Mouse (Mus musculus): ENCODE results near the gene Zfp213. TPM values are rescaled to one million over a fixed set of nuclear protein-coding genes. Genes with fewer than 3 reads are reported as not detected.

The Zfp213 gene
- polyA plus RNA-seq, 1 experiment from 2014 or later: 18.2 TPM

- Histone ChIP-seq H3K36me3 (peaks cover 7% of the 10 kb centered on the region; the same call in 1 of the 2 replicates), H3K27ac (peak overlapping the region; percentile 88), H3K4me2 (peak overlapping the region; percentile 68), H3K27me3 (no peaks in the 10 kb centered on the region), H3K4me1 (peaks cover 17% of the 10 kb centered on the region), H3K4me3 (peak overlapping the region; percentile 66), H3K9me3 (no peaks in the 10 kb centered on the region), H3K9ac (peak overlapping the region; percentile 57)
- peak; percentile 76 for ATAC-seq (ENCODE audit: insufficient number of reproducible peaks, low FRiP score, low TSS enrichment, low read depth)
- WGBS: under 1% methylated on average over 22 of the region's 22 CpGs
Measured at GRCm38 (mm10) chr17:23550188-23550791, 13.7 kb downstream of the Zfp213 start.

DNA sequence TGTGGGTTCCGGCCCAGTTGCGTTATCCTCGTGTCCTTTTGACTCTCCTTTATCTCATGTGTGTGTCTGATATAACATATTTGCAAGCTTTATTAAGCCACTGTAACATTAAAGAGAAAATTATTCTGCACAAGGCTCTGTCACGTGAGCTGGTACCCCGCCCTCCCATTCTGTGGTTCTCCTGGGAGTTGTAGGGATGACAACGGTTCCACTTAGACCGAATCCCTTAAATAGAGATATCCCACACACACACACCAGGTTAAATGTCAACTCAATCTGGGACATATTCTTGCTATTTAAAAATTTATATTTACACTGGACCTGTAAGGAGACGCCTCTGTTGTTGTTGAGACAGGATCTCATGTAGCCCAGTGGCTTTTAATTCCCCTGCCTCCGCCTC is 14.6 kb downstream of the Zfp213 start:
- WGBS: 7% methylated on average over 9 of the region's 9 CpGs
- ATAC-seq (ENCODE audit: insufficient number of reproducible peaks, low FRiP score, low TSS enrichment, low read depth): no peak
- peak overlapping the region; percentile 68 for H3K4me2 ChIP-seq
- H3K4me1 ChIP-seq: peaks cover 17% of the 10 kb centered on the region
- no peaks in the 10 kb centered on the region for H3K36me3 ChIP-seq
- H3K4me3 ChIP-seq: peak overlapping the region; percentile 66
- H3K9ac ChIP-seq: no peak overlapping the region
- H3K27ac ChIP-seq: no peak overlapping the region
- no peaks in the 10 kb centered on the region for H3K9me3 ChIP-seq
- no peaks in the 10 kb centered on the region for H3K27me3 ChIP-seq

DNA sequence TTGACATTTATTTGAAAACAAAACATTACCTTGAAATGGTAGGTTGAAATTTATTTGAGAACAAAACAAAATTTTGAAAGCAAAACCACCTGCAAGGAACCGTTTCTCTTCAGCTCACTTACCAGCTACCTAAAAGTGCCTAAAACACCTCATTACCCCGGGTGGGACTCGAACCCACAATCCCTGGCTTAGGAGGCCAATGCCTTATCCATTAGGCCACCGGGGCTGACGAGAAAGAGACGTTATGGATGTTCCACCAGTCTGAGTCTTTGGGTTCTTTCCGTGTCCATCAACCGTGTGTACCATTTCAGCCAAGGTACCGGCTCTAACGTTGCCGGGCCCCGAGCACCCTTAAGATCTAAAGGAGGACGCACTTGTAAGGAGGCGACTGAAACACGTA is 15.4 kb downstream of the Zfp213 start:
- ATAC-seq (ENCODE audit: insufficient number of reproducible peaks, low FRiP score, low TSS enrichment, low read depth): 0 out of 2 replicates have a peak, but pooled peaks have one; percentile 8

DNA sequence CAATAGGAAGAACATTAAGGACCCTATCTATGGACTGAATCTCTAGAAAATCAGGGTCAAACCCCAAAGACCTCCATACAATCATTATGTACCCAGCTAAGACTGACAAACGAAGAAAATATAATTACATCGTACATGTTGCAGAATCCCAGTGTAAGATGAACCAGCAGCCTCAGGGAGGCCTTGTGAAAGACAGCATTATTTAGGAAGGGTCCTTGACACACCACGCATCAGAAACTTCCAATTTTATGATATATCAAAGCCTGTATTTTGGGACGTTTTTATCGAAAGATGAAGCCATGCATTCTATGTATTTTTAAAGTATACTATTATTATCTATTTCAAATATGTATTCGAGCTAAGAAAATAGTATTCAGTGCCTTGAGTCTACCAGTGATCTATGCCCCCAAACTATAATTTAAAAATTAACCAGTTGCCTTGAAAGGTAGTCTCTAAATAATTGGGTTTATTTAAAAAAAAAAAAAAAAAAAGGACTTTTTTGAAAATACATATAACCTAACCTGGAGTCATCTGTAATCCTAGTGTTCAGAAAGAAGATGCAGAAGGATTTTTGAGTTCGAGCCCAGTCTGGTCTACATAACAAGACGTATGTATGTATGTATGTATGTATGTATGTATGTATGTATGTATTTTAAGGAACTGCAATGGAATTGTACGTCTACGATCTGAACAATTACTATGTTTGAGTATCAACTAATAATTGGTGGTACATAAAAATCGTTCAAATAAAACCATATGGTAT is 16.2 kb downstream of the Zfp213 start:
- no peaks in the 10 kb centered on the region for H3K27me3 ChIP-seq
- no peak for ATAC-seq (ENCODE audit: insufficient number of reproducible peaks, low FRiP score, low TSS enrichment, low read depth)
- peak overlapping the region; percentile 45; the same call in 1 of the 2 replicates for H3K4me2 ChIP-seq
- no peak overlapping the region for H3K9ac ChIP-seq
- no peaks in the 10 kb centered on the region for H3K36me3 ChIP-seq
- H3K4me1 ChIP-seq: peaks cover 17% of the 10 kb centered on the region
- H3K27ac ChIP-seq: no peak overlapping the region
- H3K9me3 ChIP-seq: no peaks in the 10 kb centered on the region
- WGBS: 51% methylated on average over 11 of the region's 11 CpGs
- peak overlapping the region; percentile 69; the same call in 1 of the 2 replicates for H3K4me3 ChIP-seq

More for the DNA sequence above, 15.4 kb downstream of the Zfp213 start:
- Histone ChIP-seq H3K4me2 (peak overlapping the region; percentile 68), H3K27ac (no peak overlapping the region), H3K9ac (no peak overlapping the region), H3K4me3 (peak overlapping the region; percentile 66), H3K36me3 (no peaks in the 10 kb centered on the region), H3K4me1 (peaks cover 17% of the 10 kb centered on the region), H3K9me3 (no peaks in the 10 kb centered on the region), H3K27me3 (no peaks in the 10 kb centered on the region)
- WGBS: under 1% methylated on average over 15 of the region's 15 CpGs

DNA sequence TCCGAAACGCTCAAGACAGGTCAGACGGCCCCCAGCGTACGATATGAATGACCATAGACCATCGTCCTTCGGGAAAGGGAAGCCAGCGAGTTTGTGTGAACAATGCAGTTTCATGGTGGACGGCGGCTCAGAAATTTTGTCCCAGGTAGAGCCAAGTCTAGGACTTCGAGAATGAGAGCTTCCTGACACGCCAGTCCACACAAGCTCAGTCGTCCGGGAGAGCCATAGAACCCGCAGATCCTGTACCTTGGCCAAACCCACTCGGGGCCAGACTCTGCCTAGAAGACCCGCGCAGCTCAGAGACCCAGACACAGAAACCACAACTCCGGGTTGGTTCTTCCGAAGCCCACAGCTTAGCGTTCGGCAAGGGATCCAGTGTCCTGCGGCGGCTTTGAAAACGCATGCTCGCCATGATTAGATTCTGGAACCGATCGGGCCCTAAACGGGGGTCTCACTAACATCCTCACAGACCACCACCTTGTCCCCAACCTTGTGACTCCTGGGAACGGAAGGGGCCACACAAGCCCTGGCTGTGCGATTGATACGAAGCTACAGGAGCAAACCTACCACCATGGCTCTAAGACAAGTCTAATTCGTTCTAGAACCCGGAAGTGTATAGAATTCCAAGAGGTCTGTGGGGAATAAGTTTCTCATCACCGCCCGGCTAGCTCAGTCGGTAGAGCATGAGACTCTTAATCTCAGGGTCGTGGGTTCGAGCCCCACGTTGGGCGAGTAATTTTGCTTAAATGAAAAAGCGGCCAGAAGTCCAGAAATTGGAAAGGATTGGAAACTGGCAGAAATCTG is 17.1 kb downstream of the Zfp213 start:
- Histone ChIP-seq H3K9me3 (no peaks in the 10 kb centered on the region), H3K27me3 (no peaks in the 10 kb centered on the region; the same call in 1 of the 2 replicates), H3K4me1 (peaks cover 22% of the 10 kb centered on the region), H3K4me3 (peak overlapping the region; percentile 69), H3K36me3 (no peaks in the 10 kb centered on the region), H3K9ac (peak overlapping the region; percentile 66), H3K27ac (peak overlapping the region; percentile 90), H3K4me2 (peak overlapping the region; percentile 45)
- WGBS: 1% methylated on average over 42 of the region's 42 CpGs
- ATAC-seq (ENCODE audit: insufficient number of reproducible peaks, low FRiP score, low TSS enrichment, low read depth): 0 out of 2 replicates have a peak, but pooled peaks have one; percentile 52

DNA sequence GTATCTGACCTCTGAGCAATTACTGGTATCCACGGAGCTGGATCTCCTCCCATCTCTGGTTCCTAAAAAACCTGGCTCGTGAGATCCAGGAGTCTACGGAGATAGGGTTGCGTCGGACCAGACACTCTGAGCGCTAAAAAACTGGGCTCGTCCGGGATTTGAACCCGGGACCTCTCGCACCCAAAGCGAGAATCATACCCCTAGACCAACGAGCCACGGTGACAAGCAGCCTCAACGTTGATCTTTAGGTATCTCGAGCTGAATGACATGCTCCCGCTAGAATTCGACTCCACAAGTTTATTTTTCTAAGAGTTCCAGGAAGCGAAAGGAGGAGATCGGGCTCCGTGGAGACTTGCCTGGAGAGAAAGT is 17.7 kb downstream of the Zfp213 start:
- peak; percentile 36; the same call in 1 of the 2 replicates for ATAC-seq (ENCODE audit: insufficient number of reproducible peaks, low FRiP score, low TSS enrichment, low read depth)
- WGBS: 2% methylated on average over 20 of the region's 20 CpGs
- H3K9me3 ChIP-seq: no peaks in the 10 kb centered on the region
- H3K27me3 ChIP-seq: peaks cover 4% of the 10 kb centered on the region
- H3K4me3 ChIP-seq: peak overlapping the region; percentile 69
- peaks cover 20% of the 10 kb centered on the region for H3K4me1 ChIP-seq
- peak overlapping the region; percentile 66 for H3K9ac ChIP-seq
- H3K36me3 ChIP-seq: no peaks in the 10 kb centered on the region
- peak overlapping the region; percentile 90 for H3K27ac ChIP-seq
- peak overlapping the region; percentile 45 for H3K4me2 ChIP-seq

- 16% methylated on average over 6 of the region's 6 CpGs for whole genome bisulfite sequencing
- Histone ChIP-seq H3K4me3 (peak overlapping the region; percentile 69; the same call in 1 of the 2 replicates), H3K27ac (no peak overlapping the region), H3K27me3 (peaks cover 7% of the 10 kb centered on the region), H3K9me3 (no peaks in the 10 kb centered on the region), H3K36me3 (no peaks in the 10 kb centered on the region), H3K9ac (no peak overlapping the region), H3K4me2 (no peak overlapping the region), H3K4me1 (peaks cover 15% of the 10 kb centered on the region)
- ATAC-seq (ENCODE audit: insufficient number of reproducible peaks, low FRiP score, low TSS enrichment, low read depth): no peak
Measured at GRCm38 (mm10) chr17:23545841-23546240, 18.2 kb downstream of the Zfp213 start.

GRCm38 (mm10) chr17:23544766-23545165 is 19.3 kb downstream of the Zfp213 start:
- Histone ChIP-seq H3K9ac (no peak overlapping the region), H3K4me3 (no peak overlapping the region), H3K27me3 (peaks cover 17% of the 10 kb centered on the region), H3K9me3 (no peaks in the 10 kb centered on the region), H3K4me2 (no peak overlapping the region), H3K27ac (no peak overlapping the region), H3K36me3 (no peaks in the 10 kb centered on the region), H3K4me1 (peaks cover 15% of the 10 kb centered on the region)
- ATAC-seq (ENCODE audit: insufficient number of reproducible peaks, low FRiP score, low TSS enrichment, low read depth): no peak
- WGBS: 84% methylated on average over 1 of the region's 1 CpGs

- ATAC-seq (ENCODE audit: insufficient number of reproducible peaks, low FRiP score, low TSS enrichment, low read depth): no peak
- Histone ChIP-seq H3K36me3 (no peaks in the 10 kb centered on the region), H3K9ac (no peak overlapping the region), H3K4me1 (peaks cover 9% of the 10 kb centered on the region), H3K27me3 (peaks cover 25% of the 10 kb centered on the region), H3K27ac (no peak overlapping the region), H3K4me2 (no peak overlapping the region), H3K4me3 (no peak overlapping the region), H3K9me3 (no peaks in the 10 kb centered on the region)
- 65% methylated on average over 4 of the region's 4 CpGs for WGBS
Measured at GRCm38 (mm10) chr17:23543983-23544382, 20.1 kb downstream of the Zfp213 start.

DNA sequence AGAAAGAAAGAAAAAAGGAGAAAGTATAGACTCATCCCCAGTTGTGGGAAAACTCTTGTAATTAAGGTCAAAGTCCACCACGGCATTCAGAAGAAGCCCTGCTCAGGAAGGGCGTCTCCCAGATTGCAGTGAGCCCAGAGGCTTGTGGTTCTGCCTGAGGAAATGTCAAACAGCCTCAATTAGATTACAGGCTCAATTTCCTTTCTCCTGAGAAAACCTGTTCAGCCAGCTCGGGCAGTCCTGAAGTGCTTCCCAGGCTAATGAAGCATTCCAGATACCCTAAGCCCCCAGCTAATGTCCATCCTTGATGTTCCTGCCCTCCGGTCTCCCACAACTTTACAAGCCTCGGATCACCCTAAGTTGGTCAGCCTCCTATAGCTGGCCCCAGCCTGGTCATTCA is 20.7 kb downstream of the Zfp213 start:
- no peaks in the 10 kb centered on the region for H3K9me3 ChIP-seq
- no peaks in the 10 kb centered on the region for H3K36me3 ChIP-seq
- H3K4me1 ChIP-seq: peaks cover 9% of the 10 kb centered on the region
- no peak overlapping the region for H3K9ac ChIP-seq
- H3K27me3 ChIP-seq: peaks cover 31% of the 10 kb centered on the region
- no peak overlapping the region for H3K4me3 ChIP-seq
- no peak for ATAC-seq (ENCODE audit: insufficient number of reproducible peaks, low FRiP score, low TSS enrichment, low read depth)
- no peak overlapping the region for H3K27ac ChIP-seq
- H3K4me2 ChIP-seq: 0 out of 2 replicates have a peak overlapping the region, but pooled peaks have one; percentile 8
- 14% methylated on average over 5 of the region's 5 CpGs for WGBS

GRCm38 (mm10) chr17:23542835-23543234 is 21.2 kb downstream of the Zfp213 start:
- peaks cover 36% of the 10 kb centered on the region for H3K27me3 ChIP-seq
- H3K4me2 ChIP-seq: no peak overlapping the region
- H3K4me3 ChIP-seq: no peak overlapping the region
- no peak overlapping the region for H3K9ac ChIP-seq
- H3K9me3 ChIP-seq: no peaks in the 10 kb centered on the region
- ATAC-seq (ENCODE audit: insufficient number of reproducible peaks, low FRiP score, low TSS enrichment, low read depth): no peak
- 27% methylated on average over 4 of the region's 4 CpGs for WGBS
- H3K36me3 ChIP-seq: no peaks in the 10 kb centered on the region
- no peak overlapping the region for H3K27ac ChIP-seq
- H3K4me1 ChIP-seq: peaks cover 14% of the 10 kb centered on the region

Data from limb, embryonic 15.5 days (tissue).